Mouse (Mus musculus): Measurements from ENCODE around the gene Lin7c. TPM values are rescaled to one million over a fixed set of nuclear protein-coding genes. Genes with fewer than 3 reads are reported as not detected.

The Lin7c gene
- polyA plus RNA-seq, 1 experiment from 2014 or later = 44.4 TPM

DNA sequence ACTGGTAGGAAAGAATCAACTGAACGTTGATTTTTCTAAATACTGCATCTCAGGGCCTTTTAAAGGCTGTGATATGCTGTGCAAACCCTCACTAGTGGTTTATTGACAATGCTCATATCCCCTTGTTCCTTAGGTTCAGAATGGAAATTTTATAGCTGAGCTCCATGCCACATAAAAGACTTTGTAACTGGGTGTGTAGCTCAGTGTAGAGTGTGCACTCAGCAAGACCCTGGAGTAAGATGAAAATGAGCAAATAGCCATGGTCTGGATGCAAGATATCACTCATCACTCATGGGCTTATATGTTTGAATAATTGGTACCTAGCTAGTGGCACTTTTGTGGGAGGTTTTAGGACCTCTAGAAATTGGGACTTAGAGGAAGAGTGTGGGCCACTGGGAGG, 9.0 kb upstream of the Lin7c start:
- Histone ChIP-seq H3K27me3 (replicated peaks; ENCODE audit: control insufficient read depth, insufficient read depth, low read length) (no peaks in the 10 kb centered on the region; the same call in 1 of the 2 replicates), H3K4me1 (replicated peaks; ENCODE audit: control insufficient read depth, insufficient read depth, low read length) (no peaks in the 10 kb centered on the region), H3K4me2 (no peak overlapping the region), H3K9me3 (ENCODE audit: control insufficient read depth, low read length) (no peaks in the 10 kb centered on the region), H3K36me3 (ENCODE audit: control insufficient read depth, insufficient read depth, low read length) (no peaks in the 10 kb centered on the region), H3K4me3 (ENCODE audit: low read depth, low read length) (no peak overlapping the region), H3K9ac (ENCODE audit: low read depth, low read length) (no peak overlapping the region), H3K27ac (ENCODE audit: low read depth, low read length) (no peak overlapping the region)
- ATAC-seq (replicated peaks; ENCODE audit: low FRiP score) (no peak), DNase-seq (ENCODE audit: low spot score) (no peak)
- 60% methylated on average over 1 of the region's 1 CpGs for WGBS

DNA sequence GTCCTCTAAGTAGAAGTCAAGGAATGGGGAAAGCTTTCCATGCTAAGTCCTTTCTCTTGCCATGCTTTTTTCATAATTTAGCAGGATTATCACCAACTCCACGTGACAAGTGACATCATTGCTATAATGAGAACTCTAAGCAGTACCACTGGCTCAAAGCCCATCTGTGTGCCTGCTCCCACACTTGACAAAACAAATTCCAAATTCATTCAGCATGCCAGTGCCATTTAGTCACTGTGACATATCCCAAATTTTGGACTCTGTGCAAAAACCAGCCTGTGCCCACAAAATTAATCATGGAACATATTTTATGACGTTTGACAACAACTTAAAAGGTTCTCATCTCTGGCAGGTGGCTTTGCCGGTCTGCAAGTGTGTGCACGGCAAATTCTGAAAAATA, 6.5 kb upstream of the Lin7c start:
- ATAC-seq (replicated peaks; ENCODE audit: low FRiP score) = no peak
- WGBS = 71% methylated on average over 4 of the region's 4 CpGs
- Histone ChIP-seq H3K27ac (ENCODE audit: low read depth, low read length) (no peak overlapping the region), H3K36me3 (ENCODE audit: control insufficient read depth, insufficient read depth, low read length) (no peaks in the 10 kb centered on the region), H3K4me2 (no peak overlapping the region), H3K4me1 (replicated peaks; ENCODE audit: control insufficient read depth, insufficient read depth, low read length) (no peaks in the 10 kb centered on the region), H3K4me3 (ENCODE audit: low read depth, low read length) (no peak overlapping the region), H3K9me3 (ENCODE audit: control insufficient read depth, low read length) (no peaks in the 10 kb centered on the region), H3K9ac (ENCODE audit: low read depth, low read length) (no peak overlapping the region), H3K27me3 (replicated peaks; ENCODE audit: control insufficient read depth, insufficient read depth, low read length) (no peaks in the 10 kb centered on the region; the same call in 1 of the 2 replicates)
- no peak for DNase-seq (ENCODE audit: low spot score)

DNA sequence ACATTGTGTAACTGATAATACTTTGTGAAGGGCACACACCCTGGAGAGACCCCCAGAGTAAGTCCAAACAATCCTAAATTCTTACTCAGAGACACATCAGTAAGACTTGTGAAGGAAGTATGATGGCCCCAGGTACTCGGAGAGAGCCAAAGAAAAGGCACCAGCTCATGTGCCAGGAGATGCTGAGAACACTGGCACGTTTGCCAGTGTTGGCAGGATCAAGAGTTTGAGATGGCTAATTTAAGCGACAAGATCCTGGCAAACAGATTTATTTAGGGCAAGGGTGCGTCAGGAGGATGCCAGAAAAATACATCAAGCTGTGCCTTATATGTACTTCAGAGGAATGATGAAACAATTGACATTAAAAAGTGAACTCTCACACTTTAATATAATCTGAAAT, 6.1 kb upstream of the Lin7c start:
- H3K9ac ChIP-seq (ENCODE audit: low read depth, low read length) = no peak overlapping the region
- ATAC-seq (replicated peaks; ENCODE audit: low FRiP score) (no peak), DNase-seq (ENCODE audit: low spot score) (no peak)
- H3K4me3 ChIP-seq (ENCODE audit: low read depth, low read length) = no peak overlapping the region
- no peaks in the 10 kb centered on the region for H3K36me3 ChIP-seq (ENCODE audit: control insufficient read depth, insufficient read depth, low read length)
- H3K27me3 ChIP-seq (replicated peaks; ENCODE audit: control insufficient read depth, insufficient read depth, low read length) = no peaks in the 10 kb centered on the region; the same call in 1 of the 2 replicates
- no peak overlapping the region for H3K27ac ChIP-seq (ENCODE audit: low read depth, low read length)
- H3K4me2 ChIP-seq = no peak overlapping the region
- WGBS = 59% methylated on average over 4 of the region's 4 CpGs
- no peaks in the 10 kb centered on the region for H3K9me3 ChIP-seq (ENCODE audit: control insufficient read depth, low read length)
- H3K4me1 ChIP-seq (replicated peaks; ENCODE audit: control insufficient read depth, insufficient read depth, low read length) = no peaks in the 10 kb centered on the region

DNA sequence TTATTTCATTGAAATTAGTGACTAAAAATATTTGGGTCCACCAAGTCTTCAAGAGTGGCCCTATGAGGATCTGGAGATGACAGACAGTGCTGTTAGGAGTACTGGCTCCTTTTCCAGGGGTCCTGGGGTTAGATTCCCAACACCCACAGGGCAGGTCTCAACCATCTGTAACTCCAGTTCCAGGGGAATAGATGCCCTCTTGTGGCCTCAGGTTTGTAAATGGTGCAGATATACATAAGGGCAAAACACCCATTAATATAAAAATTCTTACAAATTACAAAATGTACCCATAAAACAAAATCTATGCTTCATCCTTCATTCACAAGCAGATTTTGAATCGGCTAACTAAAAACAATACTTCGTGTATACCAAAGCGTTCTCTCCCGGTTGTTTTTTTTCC, 585 bp upstream of the Lin7c start:
- peaks cover 10% of the 10 kb centered on the region for H3K4me1 ChIP-seq (replicated peaks; ENCODE audit: control insufficient read depth, insufficient read depth, low read length)
- WGBS = 41% methylated on average over 4 of the region's 4 CpGs
- no peak overlapping the region; the same call in 1 of the 2 replicates for H3K27ac ChIP-seq (ENCODE audit: low read depth, low read length)
- no peaks in the 10 kb centered on the region for H3K9me3 ChIP-seq (ENCODE audit: control insufficient read depth, low read length)
- H3K36me3 ChIP-seq (ENCODE audit: control insufficient read depth, insufficient read depth, low read length) = no peaks in the 10 kb centered on the region; the same call in 1 of the 2 replicates
- DNase-seq (ENCODE audit: low spot score) (no peak), ATAC-seq (replicated peaks; ENCODE audit: low FRiP score) (no peak)
- H3K4me2 ChIP-seq = peak overlapping the region; percentile 57
- H3K4me3 ChIP-seq (ENCODE audit: low read depth, low read length) = peak overlapping the region; percentile 85
- no peaks in the 10 kb centered on the region for H3K27me3 ChIP-seq (replicated peaks; ENCODE audit: control insufficient read depth, insufficient read depth, low read length)
- H3K9ac ChIP-seq (ENCODE audit: low read depth, low read length) = peak overlapping the region; percentile 92; the same call in 1 of the 2 replicates

DNA sequence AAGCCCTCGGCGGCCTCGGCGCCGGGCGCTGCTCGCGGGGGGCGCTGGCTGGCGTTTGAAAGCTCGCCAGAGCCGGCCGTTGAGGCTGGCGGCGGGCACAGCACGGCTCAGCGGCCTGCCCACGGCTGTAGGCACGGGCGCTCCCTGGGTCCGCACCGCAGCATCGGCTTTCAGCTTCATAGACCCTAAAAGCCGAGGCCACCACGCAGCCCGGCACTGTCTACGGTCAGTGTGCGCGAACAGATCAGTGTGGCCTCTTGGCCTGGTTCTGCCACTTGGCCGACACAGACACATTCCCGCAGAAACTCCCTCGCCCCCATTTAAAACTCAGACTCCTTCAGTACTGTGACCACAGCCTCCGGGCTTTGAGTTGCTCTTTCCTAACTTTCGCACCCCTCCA, 378 bp downstream of the Lin7c start:
- H3K4me3 ChIP-seq (ENCODE audit: low read depth, low read length) = peak overlapping the region; percentile 85
- ATAC-seq (replicated peaks; ENCODE audit: low FRiP score) (peak; percentile 75), DNase-seq (ENCODE audit: low spot score) (no peak)
- no peaks in the 10 kb centered on the region for H3K9me3 ChIP-seq (ENCODE audit: control insufficient read depth, low read length)
- peak overlapping the region; percentile 92 for H3K9ac ChIP-seq (ENCODE audit: low read depth, low read length)
- under 1% methylated on average over 34 of the region's 34 CpGs for WGBS
- no peaks in the 10 kb centered on the region for H3K27me3 ChIP-seq (replicated peaks; ENCODE audit: control insufficient read depth, insufficient read depth, low read length)
- H3K4me2 ChIP-seq = peak overlapping the region; percentile 92
- H3K4me1 ChIP-seq (replicated peaks; ENCODE audit: control insufficient read depth, insufficient read depth, low read length) = peaks cover 10% of the 10 kb centered on the region
- H3K36me3 ChIP-seq (ENCODE audit: control insufficient read depth, insufficient read depth, low read length) = peaks cover 8% of the 10 kb centered on the region
- peak overlapping the region; percentile 58 for H3K27ac ChIP-seq (ENCODE audit: low read depth, low read length)

DNA sequence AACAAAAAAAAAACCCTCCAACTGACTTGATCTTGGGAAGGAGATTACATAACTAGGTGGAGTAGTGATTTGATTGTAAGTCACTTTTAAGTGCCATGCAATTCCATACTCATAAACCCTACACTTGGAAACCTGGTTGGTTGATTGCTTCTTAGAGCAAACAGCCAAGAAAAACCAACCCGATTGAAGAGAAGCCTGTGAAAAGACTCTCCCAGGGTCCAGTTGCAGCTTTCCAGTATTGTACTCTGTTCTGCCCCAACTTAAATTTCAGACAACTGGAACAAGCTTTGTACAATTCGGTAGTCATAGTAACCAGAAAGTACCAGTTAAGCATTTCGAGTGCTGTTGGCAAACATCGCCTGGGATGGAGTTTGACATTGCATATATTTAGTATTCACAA, 818 bp downstream of the Lin7c start:
- Histone ChIP-seq H3K4me1 (replicated peaks; ENCODE audit: control insufficient read depth, insufficient read depth, low read length) (peaks cover 10% of the 10 kb centered on the region), H3K4me2 (peak overlapping the region; percentile 92), H3K27ac (ENCODE audit: low read depth, low read length) (peak overlapping the region; percentile 58; the same call in 1 of the 2 replicates), H3K36me3 (ENCODE audit: control insufficient read depth, insufficient read depth, low read length) (peaks cover 10% of the 10 kb centered on the region), H3K9me3 (ENCODE audit: control insufficient read depth, low read length) (no peaks in the 10 kb centered on the region), H3K4me3 (ENCODE audit: low read depth, low read length) (peak overlapping the region; percentile 85), H3K9ac (ENCODE audit: low read depth, low read length) (peak overlapping the region; percentile 92), H3K27me3 (replicated peaks; ENCODE audit: control insufficient read depth, insufficient read depth, low read length) (no peaks in the 10 kb centered on the region)
- ATAC-seq (replicated peaks; ENCODE audit: low FRiP score) = no peak
- no peak for DNase-seq (ENCODE audit: low spot score)
- 40% methylated on average over 4 of the region's 4 CpGs for WGBS

DNA sequence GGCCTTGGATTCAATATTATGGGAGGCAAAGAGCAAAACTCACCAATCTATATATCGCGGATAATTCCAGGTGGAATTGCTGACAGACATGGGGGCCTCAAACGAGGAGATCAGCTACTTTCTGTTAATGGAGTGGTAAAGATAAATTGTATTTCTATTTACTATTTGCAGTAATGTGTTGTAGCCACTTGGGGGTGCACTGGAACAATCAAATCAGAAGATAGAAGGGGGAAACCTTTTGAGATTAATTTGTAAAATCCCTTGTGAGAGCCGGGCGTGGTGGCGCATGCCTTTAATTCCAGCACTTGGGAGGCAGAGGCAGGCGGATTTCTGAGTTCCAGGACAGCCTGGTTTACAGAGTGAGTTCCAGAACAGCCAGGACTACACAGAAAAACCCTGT, 5.7 kb downstream of the Lin7c start:
- 84% methylated on average over 7 of the region's 7 CpGs for WGBS
- Histone ChIP-seq H3K4me3 (ENCODE audit: low read depth, low read length) (no peak overlapping the region), H3K9ac (ENCODE audit: low read depth, low read length) (no peak overlapping the region), H3K36me3 (ENCODE audit: control insufficient read depth, insufficient read depth, low read length) (peaks cover 26% of the 10 kb centered on the region), H3K27me3 (replicated peaks; ENCODE audit: control insufficient read depth, insufficient read depth, low read length) (no peaks in the 10 kb centered on the region), H3K4me2 (no peak overlapping the region), H3K9me3 (ENCODE audit: control insufficient read depth, low read length) (no peaks in the 10 kb centered on the region), H3K27ac (ENCODE audit: low read depth, low read length) (no peak overlapping the region), H3K4me1 (replicated peaks; ENCODE audit: control insufficient read depth, insufficient read depth, low read length) (peaks cover 10% of the 10 kb centered on the region)
- DNase-seq (ENCODE audit: low spot score) (no peak), ATAC-seq (replicated peaks; ENCODE audit: low FRiP score) (no peak)

DNA sequence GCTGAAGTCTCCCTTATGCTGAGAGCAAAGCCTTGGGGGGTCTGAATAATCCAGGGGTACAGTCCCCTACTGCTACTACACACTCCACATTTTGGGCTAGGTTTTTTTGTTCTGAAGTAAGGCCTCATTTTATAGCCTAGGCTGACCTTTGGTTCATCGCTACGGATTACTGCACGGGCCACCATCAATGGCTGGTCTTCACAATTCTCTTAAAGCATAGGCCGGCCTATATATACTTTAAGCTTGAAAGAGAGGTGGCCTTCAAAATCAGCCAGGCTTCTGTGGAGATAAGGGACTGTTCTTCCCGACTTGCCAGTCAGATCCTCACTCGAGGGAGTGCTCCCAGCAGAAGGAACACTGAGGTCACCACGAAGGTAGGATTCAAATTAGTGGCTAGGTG, 12.2 kb downstream of the Lin7c start:
- Histone ChIP-seq H3K4me1 (replicated peaks; ENCODE audit: control insufficient read depth, insufficient read depth, low read length) (no peaks in the 10 kb centered on the region), H3K9me3 (ENCODE audit: control insufficient read depth, low read length) (no peaks in the 10 kb centered on the region), H3K4me3 (ENCODE audit: low read depth, low read length) (no peak overlapping the region), H3K9ac (ENCODE audit: low read depth, low read length) (no peak overlapping the region), H3K36me3 (ENCODE audit: control insufficient read depth, insufficient read depth, low read length) (peaks cover 8% of the 10 kb centered on the region; the same call in 1 of the 2 replicates), H3K27me3 (replicated peaks; ENCODE audit: control insufficient read depth, insufficient read depth, low read length) (no peaks in the 10 kb centered on the region), H3K27ac (ENCODE audit: low read depth, low read length) (no peak overlapping the region), H3K4me2 (no peak overlapping the region)
- DNase-seq (ENCODE audit: low spot score) = no peak
- no peak for ATAC-seq (replicated peaks; ENCODE audit: low FRiP score)
- WGBS = 73% methylated on average over 7 of the region's 7 CpGs

DNA sequence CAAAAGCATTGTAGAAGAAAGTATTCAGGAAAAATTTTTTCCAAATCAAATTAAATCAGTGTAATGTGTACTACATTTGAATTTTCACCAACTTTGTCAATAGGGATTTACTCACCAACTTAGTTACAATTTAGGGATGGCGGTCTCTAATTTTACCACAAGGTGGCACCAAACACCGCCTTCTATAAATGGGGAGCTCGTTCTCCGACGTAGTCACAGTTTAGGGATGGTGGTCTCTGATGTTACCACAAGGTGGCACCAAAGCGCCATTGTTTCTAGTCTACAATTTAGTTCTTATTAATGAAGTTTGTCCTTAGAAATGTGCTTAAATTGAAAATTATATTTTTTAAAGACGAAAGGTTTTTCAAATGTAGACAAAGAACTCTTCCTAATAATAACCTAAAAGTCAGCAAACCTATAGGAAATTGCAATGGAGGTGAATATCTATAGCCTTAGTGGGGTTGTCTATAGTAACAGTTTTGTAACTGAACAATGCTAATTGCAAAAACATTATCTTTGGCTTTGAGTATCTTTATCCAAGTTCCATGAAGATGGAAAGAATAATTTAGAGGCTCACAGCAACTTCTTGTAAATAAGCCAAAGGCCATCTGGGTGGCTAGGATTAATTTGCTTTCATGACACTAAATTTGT, 13.6 kb downstream of the Lin7c start:
- Histone ChIP-seq H3K9me3 (ENCODE audit: control insufficient read depth, low read length) (no peaks in the 10 kb centered on the region), H3K27me3 (replicated peaks; ENCODE audit: control insufficient read depth, insufficient read depth, low read length) (no peaks in the 10 kb centered on the region), H3K4me3 (ENCODE audit: low read depth, low read length) (no peak overlapping the region), H3K36me3 (ENCODE audit: control insufficient read depth, insufficient read depth, low read length) (peaks cover 6% of the 10 kb centered on the region; the same call in 1 of the 2 replicates), H3K27ac (ENCODE audit: low read depth, low read length) (no peak overlapping the region), H3K4me1 (replicated peaks; ENCODE audit: control insufficient read depth, insufficient read depth, low read length) (no peaks in the 10 kb centered on the region), H3K9ac (ENCODE audit: low read depth, low read length) (no peak overlapping the region), H3K4me2 (no peak overlapping the region)
- WGBS = under 1% methylated on average over 7 of the region's 7 CpGs
- ATAC-seq (replicated peaks; ENCODE audit: low FRiP score) (peak; percentile 52), DNase-seq (ENCODE audit: low spot score) (peak; percentile 60)

Data from liver, embryonic 11.5 days (tissue).